Mouse (Mus musculus) T-helper 17 cell (primary cell): ENCODE data around the gene H2al2a.

Experiments used
- in situ Hi-C, 2 experiments: fragments of 300-600 bp; cut with MboI, MseI; formaldehyde crosslinking; loops; 1 replicate in 1 of 2; 2 replicates in 1 of 2; pipeline ENCODE4 v1.15.1; 2025; ENCODE audit warnings: high pct_unique_total_duplicates in 2 of 2

Gene H2al2a

GRCm38 (mm10) chr2:17996858-17997257 lies at the start of gene H2al2a:
Gene H2al2a (minus strand): TSS chr2:17996958.
- in situ Hi-C loops = loop anchor here in 1 of 2 experiments (10.0 kb wide), 1 partner anchor 542 kb away; no protein-coding TSS in a partner anchor

DNA sequence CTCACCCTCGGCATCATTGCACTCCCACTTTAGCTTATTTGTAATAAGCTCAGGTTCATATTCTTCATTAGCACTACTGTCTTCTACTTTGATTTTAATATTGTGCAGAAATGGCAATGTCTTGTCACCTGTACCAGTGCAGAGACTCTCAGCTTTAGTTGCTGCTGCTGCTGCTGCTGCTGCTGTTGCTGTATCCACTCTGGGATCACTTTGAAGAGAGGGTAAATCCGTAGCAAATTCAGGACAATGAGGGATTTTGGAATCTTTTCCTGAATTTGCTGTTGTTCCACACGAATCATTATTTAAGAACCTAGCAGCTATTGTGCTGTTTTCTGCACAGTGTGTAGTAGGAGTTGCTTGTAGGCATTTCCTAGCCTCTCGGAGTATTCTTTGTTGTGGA lies 49.4 kb upstream of the H2al2a start:
- in situ Hi-C loops = no loop called here

GRCm38 (mm10) chr2:18045781-18046181 lies 49.0 kb upstream of the H2al2a start:
- in situ Hi-C loops = no loop called here

- in situ Hi-C loops = no loop called here
Measured at GRCm38 (mm10) chr2:18045143-18045780, 48.5 kb upstream of the H2al2a start.

DNA sequence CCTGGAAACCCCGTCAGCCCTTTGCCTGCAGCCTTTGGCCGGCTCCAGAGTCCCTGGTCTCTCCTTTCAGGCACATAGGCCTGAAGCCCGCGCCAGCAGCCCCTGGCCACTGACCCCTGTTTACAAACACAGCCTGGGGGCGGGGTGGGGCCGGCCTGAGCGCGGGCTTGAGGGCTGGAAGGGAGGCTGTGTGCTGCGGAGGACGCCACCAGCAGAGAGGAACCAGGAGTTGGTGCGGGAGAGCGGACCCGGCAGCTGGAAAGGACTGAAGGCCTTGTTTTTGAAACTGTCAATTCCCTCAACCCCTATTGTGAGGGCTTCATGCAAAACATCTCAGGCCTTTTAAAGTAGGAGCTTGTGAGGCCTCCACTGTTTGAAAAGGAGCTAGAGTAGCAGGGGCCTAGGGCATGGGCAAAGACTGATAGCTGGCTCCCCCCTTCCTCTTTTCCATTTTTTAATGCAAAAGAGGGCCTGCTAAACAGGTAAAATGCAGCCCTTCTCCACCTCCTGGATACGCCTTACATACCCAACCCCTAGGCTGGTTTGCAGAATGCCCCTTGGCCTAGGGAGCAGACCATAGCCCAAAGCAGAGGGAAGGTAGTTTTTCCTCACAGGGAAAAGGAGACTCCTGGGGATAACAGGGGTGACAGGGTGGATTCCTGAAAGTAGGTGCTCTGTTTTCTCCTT lies 44.6 kb upstream of the H2al2a start:
- in situ Hi-C loops = no loop called here

GRCm38 (mm10) chr2:18040347-18041160 lies 43.8 kb upstream of the H2al2a start:
- in situ Hi-C loops = no loop called here

GRCm38 (mm10) chr2:18039566-18040290 lies 43.0 kb upstream of the H2al2a start:
- in situ Hi-C loops = no loop called here

- in situ Hi-C loops = no loop called here
Measured at GRCm38 (mm10) chr2:18038895-18039371, 42.2 kb upstream of the H2al2a start.

DNA sequence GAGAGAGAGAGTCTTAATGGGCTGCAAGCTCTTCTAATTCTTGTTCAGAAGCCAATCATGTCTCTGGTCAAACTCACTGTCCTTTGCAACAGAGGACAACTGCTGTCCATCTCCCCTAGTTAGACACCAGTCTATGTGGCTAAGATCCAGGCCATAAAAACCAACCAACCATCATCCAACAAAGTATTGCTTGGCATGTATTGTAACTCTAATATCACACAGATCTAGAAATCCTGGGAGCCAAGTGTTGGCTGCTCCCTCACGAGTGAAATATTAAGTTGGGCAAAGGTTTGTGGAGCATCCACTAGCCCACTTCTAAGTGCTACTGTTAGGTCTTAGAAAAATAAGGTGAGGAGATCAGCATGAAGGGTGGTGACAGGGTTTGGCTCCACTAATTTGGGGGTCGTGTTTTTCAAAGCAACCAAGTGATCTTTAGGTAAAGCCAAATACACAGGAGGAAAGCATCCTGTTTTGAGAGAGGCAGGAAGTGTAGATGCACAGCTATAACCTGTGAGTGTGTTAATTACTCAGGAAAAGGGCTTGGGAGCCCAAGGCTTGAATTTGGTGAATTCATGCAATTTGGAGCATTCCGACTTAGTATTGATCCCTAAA lies 41.5 kb upstream of the H2al2a start:
- in situ Hi-C loops = no loop called here

GRCm38 (mm10) chr2:18037491-18037890 lies 40.7 kb upstream of the H2al2a start, which contains the start of gene A930004D18Rik:
Gene A930004D18Rik (minus strand): TSS chr2:18037737.
- in situ Hi-C loops = no loop called here

- in situ Hi-C loops = loop anchor here in 1 of 2 experiments (5.0 kb wide), 2 partner anchors 103 to 178 kb away; no protein-coding TSS in a partner anchor
Measured at GRCm38 (mm10) chr2:18034371-18035250, 37.9 kb upstream of the H2al2a start.

DNA sequence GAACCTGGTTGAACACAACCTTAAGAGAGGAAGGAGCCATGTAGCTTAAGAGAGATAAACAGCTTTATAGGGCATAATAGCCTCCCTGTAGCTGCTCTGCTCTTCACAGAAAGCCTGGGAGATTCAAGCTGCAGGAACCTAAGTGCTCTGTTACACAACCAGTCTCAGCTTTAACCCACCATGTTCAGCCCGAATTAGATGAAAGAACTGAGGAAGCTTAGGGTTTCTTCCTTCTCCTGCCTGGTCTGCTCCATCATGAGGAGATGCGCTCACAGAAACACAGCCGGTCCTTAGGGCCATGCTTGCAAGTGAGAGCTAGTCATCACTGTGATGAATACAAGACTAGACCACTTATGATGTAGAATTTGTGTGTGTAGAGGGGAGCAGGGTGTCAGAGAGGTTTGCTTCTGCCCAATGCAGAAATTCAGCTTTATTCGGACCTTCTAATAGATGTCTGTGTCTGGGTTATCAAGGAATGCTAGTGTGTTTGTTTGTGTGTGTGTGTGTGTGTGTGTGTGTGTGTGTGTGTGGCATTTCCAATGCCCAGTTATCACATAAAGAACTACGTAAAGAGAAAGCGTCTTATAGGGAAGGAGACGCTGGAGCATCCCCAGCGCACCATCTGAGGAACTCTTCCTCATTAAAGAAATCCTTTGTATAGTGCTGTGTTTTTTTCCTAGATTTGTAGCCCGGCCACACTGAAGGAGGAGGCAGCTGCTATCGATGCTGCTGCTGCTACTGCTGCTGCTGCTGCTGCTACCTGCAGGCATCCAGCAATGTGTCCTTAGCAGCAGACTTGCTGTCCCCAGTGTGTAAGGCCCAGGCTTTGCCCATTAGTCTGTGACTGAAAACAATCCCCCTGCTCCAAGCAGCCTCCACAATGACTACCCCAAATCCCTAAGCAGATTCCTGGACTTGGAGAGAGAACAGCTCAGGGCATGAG lies 36.7 kb upstream of the H2al2a start:
- in situ Hi-C loops = loop anchor here in 1 of 2 experiments (5.0 kb wide), 2 partner anchors 104 to 179 kb away; no protein-coding TSS in a partner anchor

DNA sequence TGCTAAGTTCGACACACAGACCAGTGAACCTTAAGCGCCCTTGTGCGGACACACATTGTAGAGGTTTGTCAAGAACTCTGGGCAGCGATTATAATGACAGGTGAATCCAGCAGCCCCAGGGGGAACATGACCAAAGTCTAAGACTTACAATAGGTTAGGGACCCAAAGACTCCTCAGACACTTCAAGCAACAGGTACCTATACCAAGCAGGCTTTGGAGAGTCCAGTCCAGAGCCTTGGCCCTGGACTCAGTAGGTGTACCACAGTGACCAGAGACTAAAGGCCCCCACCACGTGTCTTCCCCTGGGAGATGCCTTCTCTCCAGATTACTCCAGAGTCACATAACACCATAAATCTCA lies 35.8 kb upstream of the H2al2a start:
- in situ Hi-C loops = loop anchor here in 1 of 2 experiments (5.0 kb wide), 2 partner anchors 105 to 180 kb away; no protein-coding TSS in a partner anchor

GRCm38 (mm10) chr2:18031831-18032537 lies 35.2 kb upstream of the H2al2a start:
- in situ Hi-C loops = loop anchor here in 1 of 2 experiments (5.0 kb wide), 2 partner anchors 105 to 180 kb away; no protein-coding TSS in a partner anchor

DNA sequence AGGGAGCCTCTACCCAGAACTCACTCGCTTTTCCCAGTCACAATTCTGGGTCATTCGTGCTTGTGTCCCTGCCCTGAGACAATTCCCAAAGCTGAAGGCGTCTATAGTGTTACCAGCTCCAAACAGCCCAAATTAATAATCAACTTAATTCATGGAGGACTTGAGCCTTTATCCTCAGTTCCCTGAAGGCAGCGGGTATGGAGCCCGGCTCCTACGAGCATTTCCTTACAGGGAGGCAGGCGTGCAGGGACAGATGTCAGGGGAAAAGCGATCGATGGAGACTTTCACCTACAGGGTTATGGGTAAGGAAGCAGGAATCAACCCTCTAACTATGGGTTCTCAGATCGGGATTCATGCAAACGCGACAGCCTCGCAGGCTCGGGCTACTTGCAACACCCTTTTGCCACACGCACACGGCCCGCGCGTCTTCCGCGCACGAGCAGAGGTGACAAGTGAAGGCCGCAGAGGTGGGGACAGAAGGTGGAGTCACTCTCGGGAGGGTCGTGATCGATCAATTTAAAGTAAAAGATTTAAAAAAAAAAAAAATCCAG lies 34.6 kb upstream of the H2al2a start:
- in situ Hi-C loops = loop anchor here in 1 of 2 experiments (5.0 kb wide), 2 partner anchors 106 to 181 kb away; no protein-coding TSS in a partner anchor

- in situ Hi-C loops = loop anchor here in 1 of 2 experiments (5.0 kb wide), 2 partner anchors 107 to 182 kb away; no protein-coding TSS in a partner anchor
Measured at GRCm38 (mm10) chr2:18030581-18030980, 33.8 kb upstream of the H2al2a start.

- in situ Hi-C loops = loop anchor here (5.0 kb wide), 4 partner anchors 38 to 573 kb away; no protein-coding TSS in a partner anchor
Measured at GRCm38 (mm10) chr2:18029656-18030055, 32.9 kb upstream of the H2al2a start.
